In genomic region chr2:48001800-48002507, GRCm38 (mm10) we compare ENCODE assay signal across 8 mouse cellular contexts.
DNase-seq lines count a peak whose midpoint lies in the region; ATAC-seq lines count a peak whose summit lies in the region.

No protein-coding gene starts in this region.

- peak; percentile 80 for DNase-seq in 416B (ENCODE audit: low read depth)
- DNase-seq in cerebellum, adult 9-10 months, result peak; percentile 73
- DNase-seq in gastrocnemius, postnatal 14 days, result peak; percentile 4
- DNase-seq in kidney, adult 9 months, result peak; percentile 77
- DNase-seq in ovary, postnatal 10 days (ENCODE audit: low spot score), result no peak

- no peak overlapping the region for H3K27ac ChIP-seq in limb, embryonic 12.5 days
- H3K27ac ChIP-seq in neural tube, embryonic 15.5 days (replicated peaks), result no peak overlapping the region

- no peak overlapping the region for H3K4me2 ChIP-seq in limb, embryonic 12.5 days
- peak overlapping the region; percentile 19; the same call in 1 of the 2 replicates for H3K4me2 ChIP-seq in neural tube, embryonic 15.5 days

- no peaks in the 10 kb centered on the region for H3K9me3 ChIP-seq in limb, embryonic 12.5 days
- H3K9me3 ChIP-seq in neural tube, embryonic 15.5 days (replicated peaks), result no peaks in the 10 kb centered on the region

- ATAC-seq in CD4-positive, CD25-positive, alpha-beta regulatory T cell, adult 4 months, result peak; percentile 83
- peak; percentile 47; the same call in 1 of the 2 replicates for ATAC-seq in limb, embryonic 12.5 days (ENCODE audit: insufficient number of reproducible peaks, insufficient read depth, low FRiP score, low TSS enrichment, low read depth)
- ATAC-seq in neural tube, embryonic 15.5 days (ENCODE audit: low FRiP score), result peak; percentile 94

- WGBS in limb, embryonic 12.5 days, result 33% methylated on average over 11 of the region's 11 CpGs
- WGBS in neural tube, embryonic 15.5 days, result 39% methylated on average over 11 of the region's 11 CpGs

- intact Hi-C loops in gastrocnemius, postnatal 14 days (cut with DNase I; ENCODE audit: low total_unique reads), result no loop called here

- no peaks in the 10 kb centered on the region for H3K27me3 ChIP-seq in limb, embryonic 12.5 days
- H3K27me3 ChIP-seq in neural tube, embryonic 15.5 days (replicated peaks), result no peaks in the 10 kb centered on the region

- H3K4me3 ChIP-seq in limb, embryonic 12.5 days (replicated peaks), result no peak overlapping the region
- H3K4me3 ChIP-seq in neural tube, embryonic 15.5 days (replicated peaks), result no peak overlapping the region

- H3K36me3 ChIP-seq in limb, embryonic 12.5 days, result no peaks in the 10 kb centered on the region
- H3K36me3 ChIP-seq in neural tube, embryonic 15.5 days, result no peaks in the 10 kb centered on the region

- H3K9ac ChIP-seq in limb, embryonic 12.5 days (replicated peaks), result no peak overlapping the region
- H3K9ac ChIP-seq in neural tube, embryonic 15.5 days (replicated peaks), result no peak overlapping the region

- no peaks in the 10 kb centered on the region for H3K4me1 ChIP-seq in limb, embryonic 12.5 days (replicated peaks)
- 0 out of 2 replicates have a peak, but pooled peaks cover 3% of the 10 kb centered on the region for H3K4me1 ChIP-seq in neural tube, embryonic 15.5 days
